Mouse (Mus musculus) colon, adult 2 months (tissue): ENCODE measurements around the gene Zfhx3. TPM values are rescaled to one million over a fixed set of nuclear protein-coding genes. Genes with fewer than 3 reads are reported as not detected.

Experiments
- polyA plus RNA-seq: library from polyadenylated mRNA; depleted of rRNA; stranded (reverse); fragments of >200 nt; gene quantifications from 2 replicates; pipeline ENCODE4 v1.2.3, GENCODE M21; 2012; rRNA removed

The Zfhx3 gene
- 3.7 and 5.4 TPM in 2 replicates for polyA plus RNA-seq

DNA sequence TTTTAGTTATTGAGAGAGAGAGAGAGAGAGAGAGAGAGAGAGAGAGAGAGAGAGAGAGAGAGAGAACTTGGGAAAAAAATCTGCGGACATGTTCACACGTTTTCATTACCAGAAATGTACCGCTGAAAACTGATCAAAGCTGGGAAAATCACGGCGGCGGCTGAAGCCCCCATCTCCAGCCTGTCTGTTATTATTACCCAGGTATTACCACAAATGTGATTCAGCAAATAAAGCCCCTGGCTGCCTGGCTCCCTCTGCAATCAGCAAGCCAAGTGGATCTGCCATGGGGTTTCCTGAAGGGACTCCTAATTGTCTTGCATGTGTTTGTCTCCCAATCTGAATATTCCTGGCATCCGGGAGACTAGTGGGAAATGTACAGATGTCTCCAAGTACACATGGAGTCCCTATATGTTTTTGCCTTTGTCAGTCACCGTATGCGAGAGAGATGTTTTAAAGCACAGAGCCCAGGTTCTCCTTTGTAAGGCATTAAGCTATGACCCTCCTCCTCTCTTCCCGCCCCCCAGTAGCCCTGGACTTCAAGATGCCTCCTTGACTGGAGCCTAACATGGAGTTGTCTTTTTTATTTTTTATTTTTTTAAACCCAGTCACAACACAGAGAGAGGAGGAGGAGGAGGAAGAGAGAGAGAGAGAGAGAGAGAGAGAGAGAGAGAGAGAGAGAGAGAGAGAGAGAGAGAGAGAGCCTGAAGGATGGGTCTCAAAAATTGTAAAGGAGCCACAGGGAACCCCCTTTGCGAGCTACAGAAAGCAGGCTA is at the start of gene Zfhx3:
TSS of gene Zfhx3 (plus strand) at position 723 of the 773 bp plus-strand sequence.

